Mouse (Mus musculus) myocyte (in vitro differentiated cells): ENCODE results near the gene Scn1b. TPM values are rescaled to one million over a fixed set of nuclear protein-coding genes. Genes with fewer than 3 reads are reported as not detected.
A peak's percentile ranks its signal among the peaks of the same experiment; 100 is the strongest.

Experiments
- H3K27me3 ChIP-seq: one replicate; pipeline ENCODE4 v1.6.1; 2011; ENCODE audit not compliant: control insufficient read depth, insufficient read depth, insufficient read length
- H3K36me3 ChIP-seq: one replicate; pipeline ENCODE4 v1.6.1; 2011; ENCODE audit not compliant: control insufficient read depth, insufficient read depth
- H3K4me2 ChIP-seq: one replicate; pipeline ENCODE4 v1.6.1; 2011; ENCODE audit warnings: low read depth, control low read depth
- H3K4me3 ChIP-seq: one replicate; pipeline ENCODE4 v1.5.1; 2011; ENCODE audit warnings: mild to moderate bottlenecking, control low read depth, moderate library complexity
- H3K79me2 ChIP-seq: one replicate; pipeline ENCODE4 v1.6.1; 2011; ENCODE audit not compliant: control insufficient read depth, insufficient read depth
- H3ac ChIP-seq: one replicate; pipeline ENCODE4 v1.6.1; 2011; ENCODE audit not compliant: control insufficient read depth, insufficient read length
- CEBPB ChIP-seq: IDR thresholded peaks from 2 replicates; pipeline ENCODE4 v1.6.1; 2011; ENCODE audit warnings: mild to moderate bottlenecking, moderate library complexity; ENCODE audit not compliant: poor library complexity, insufficient read depth, severe bottlenecking
- E2F4 ChIP-seq: IDR thresholded peaks from one replicate; pipeline ENCODE4 v1.6.1; 2011; ENCODE audit warnings: mild to moderate bottlenecking, control low read depth, moderate library complexity; ENCODE audit not compliant: insufficient read depth
- MAX ChIP-seq: IDR thresholded peaks from one replicate; pipeline ENCODE4 v1.6.1; 2011; ENCODE audit warnings: low read depth, mild to moderate bottlenecking, control low read depth
- MYOD1 ChIP-seq, 3 experiments: IDR thresholded peaks; one replicate each; pipeline ENCODE4 v1.6.1; 2011; ENCODE audit warnings: control low read depth in 2 of 3, low read depth in 2 of 3, mild to moderate bottlenecking in 2 of 3, moderate library complexity in 1 of 3; ENCODE audit not compliant: insufficient read length in 2 of 3, control insufficient read depth in 1 of 3
- MYOG ChIP-seq, 3 experiments: IDR thresholded peaks; one replicate each; pipeline ENCODE4 v1.6.1; 2011; ENCODE audit warnings: control low read depth in 2 of 3, low read depth in 2 of 3, mild to moderate bottlenecking in 2 of 3; ENCODE audit not compliant: insufficient read length in 2 of 3, control insufficient read depth in 1 of 3, insufficient read depth in 1 of 3
- POLR2A ChIP-seq: IDR thresholded peaks from one replicate; pipeline ENCODE4 v1.6.1; 2011; ENCODE audit warnings: low read depth, mild to moderate bottlenecking, control low read depth, moderate library complexity; ENCODE audit not compliant: insufficient read length
- POLR2AphosphoS2 ChIP-seq: IDR thresholded peaks from one replicate; pipeline ENCODE4 v1.6.1; 2011; ENCODE audit warnings: low read depth, control low read depth; ENCODE audit not compliant: insufficient read length
- REST ChIP-seq: IDR thresholded peaks from one replicate; pipeline ENCODE4 v1.6.1; 2011; ENCODE audit warnings: mild to moderate bottlenecking, control low read depth, moderate library complexity; ENCODE audit not compliant: insufficient read depth, insufficient read length
- SRF ChIP-seq: IDR thresholded peaks from one replicate; pipeline ENCODE4 v1.6.1; 2011; ENCODE audit warnings: low read depth; ENCODE audit not compliant: control insufficient read depth, insufficient read length
- TCF12 ChIP-seq: IDR thresholded peaks from one replicate; pipeline ENCODE4 v1.6.1; 2011; ENCODE audit warnings: mild to moderate bottlenecking, control low read depth; ENCODE audit not compliant: poor library complexity, insufficient read depth, severe bottlenecking
- TCF3 ChIP-seq: IDR thresholded peaks from one replicate; pipeline ENCODE4 v1.6.1; 2011; ENCODE audit warnings: low read depth, control low read depth; ENCODE audit not compliant: insufficient read length
- USF1 ChIP-seq: IDR thresholded peaks from one replicate; pipeline ENCODE4 v1.6.1; 2011; ENCODE audit warnings: low read depth, mild to moderate bottlenecking, control low read depth, moderate library complexity
- polyA plus RNA-seq: library from polyadenylated mRNA; unstranded; fragments of >200 nt; fragmentation: generic; extraction: Trizol; gene quantifications from one replicate; pipeline ENCODE4 v1.2.1, GENCODE M21; 2012; ENCODE audit warnings: missing spikeins

The Scn1b gene
- polyA plus RNA-seq, 1 experiment, result 4.1 TPM

GRCm38 (mm10) chr7:31131866-31132265, 5.1 kb upstream of the Scn1b start:
- no peaks in the 10 kb centered on the region for H3K79me2 ChIP-seq
- no peak overlapping the region for H3K4me3 ChIP-seq
- no peak for TF ChIP-seq POLR2A
- no peak overlapping the region for H3K4me2 ChIP-seq
- no peaks in the 10 kb centered on the region for H3K27me3 ChIP-seq
- H3K36me3 ChIP-seq, result peaks cover 21% of the 10 kb centered on the region
- H3ac ChIP-seq, result no peak overlapping the region

- H3K4me2 ChIP-seq, result no peak overlapping the region
- no peaks in the 10 kb centered on the region for H3K79me2 ChIP-seq
- no peak overlapping the region for H3ac ChIP-seq
- no peak for TF ChIP-seq MYOD1 (IDR thresholded peaks at IDR 0.05; ENCODE audit: control insufficient read depth in 1 of 3, insufficient read length in 2 of 3, low read depth in 2 of 3)
- TF ChIP-seq USF1, result no peak
- no peak for TF ChIP-seq POLR2AphosphoS2
- TF ChIP-seq TCF3, result no peak
- H3K4me3 ChIP-seq, result no peak overlapping the region
- no peaks in the 10 kb centered on the region for H3K27me3 ChIP-seq
- peaks cover 12% of the 10 kb centered on the region for H3K36me3 ChIP-seq
Measured at GRCm38 (mm10) chr7:31130841-31131240, 4.0 kb upstream of the Scn1b start.

- no peak overlapping the region for H3K4me2 ChIP-seq
- H3K36me3 ChIP-seq, result peaks cover 10% of the 10 kb centered on the region
- TF ChIP-seq TCF3 (no peak), CEBPB (no peak), MYOD1 (IDR thresholded peaks at IDR 0.05; ENCODE audit: control insufficient read depth in 1 of 3, insufficient read length in 2 of 3, low read depth in 2 of 3) (no peak), MYOG (IDR thresholded peaks at IDR 0.05; ENCODE audit: control insufficient read depth in 1 of 3, insufficient read depth in 1 of 3, insufficient read length in 2 of 3, low read depth in 2 of 3) (no peak), USF1 (no peak), MAX (no peak), TCF12 (no peak), SRF (no peak), POLR2AphosphoS2 (no peak), E2F4 (no peak), REST (no peak), POLR2A (no peak)
- no peak overlapping the region for H3ac ChIP-seq
- no peak overlapping the region for H3K4me3 ChIP-seq
- no peaks in the 10 kb centered on the region for H3K27me3 ChIP-seq
- H3K79me2 ChIP-seq, result no peaks in the 10 kb centered on the region
Measured at GRCm38 (mm10) chr7:31130197-31130596, 3.4 kb upstream of the Scn1b start.

GRCm38 (mm10) chr7:31128157-31128705, 1.4 kb upstream of the Scn1b start:
- Histone ChIP-seq H3K36me3 (peaks cover 5% of the 10 kb centered on the region), H3K27me3 (no peaks in the 10 kb centered on the region), H3K4me2 (no peak overlapping the region), H3ac (no peak overlapping the region), H3K4me3 (no peak overlapping the region), H3K79me2 (no peaks in the 10 kb centered on the region)
- TF ChIP-seq CEBPB, result no peak
- no peak for TF ChIP-seq USF1
- no peak for TF ChIP-seq REST
- TF ChIP-seq POLR2AphosphoS2, result peak; percentile 44
- TF ChIP-seq SRF, result no peak

GRCm38 (mm10) chr7:31126211-31126751, 522 bp downstream of the Scn1b start:
- peak overlapping the region; percentile 20 for H3ac ChIP-seq
- no peaks in the 10 kb centered on the region for H3K79me2 ChIP-seq
- H3K36me3 ChIP-seq, result peaks cover 5% of the 10 kb centered on the region
- H3K27me3 ChIP-seq, result no peaks in the 10 kb centered on the region
- TF ChIP-seq E2F4 (no peak), SRF (no peak), MYOG (IDR thresholded peaks at IDR 0.05; ENCODE audit: control insufficient read depth in 1 of 3, insufficient read depth in 1 of 3, insufficient read length in 2 of 3, low read depth in 2 of 3) (peak in 1 of 3 experiments; percentile 15)
- H3K4me2 ChIP-seq, result peak overlapping the region; percentile 64
- no peak overlapping the region for H3K4me3 ChIP-seq

- H3K27me3 ChIP-seq, result no peaks in the 10 kb centered on the region
- H3K36me3 ChIP-seq, result no peaks in the 10 kb centered on the region
- H3K4me3 ChIP-seq, result no peak overlapping the region
- no peaks in the 10 kb centered on the region for H3K79me2 ChIP-seq
- no peak overlapping the region for H3ac ChIP-seq
- TF ChIP-seq CEBPB (no peak), TCF3 (no peak), POLR2AphosphoS2 (no peak), USF1 (no peak), MYOD1 (IDR thresholded peaks at IDR 0.05; ENCODE audit: control insufficient read depth in 1 of 3, insufficient read length in 2 of 3, low read depth in 2 of 3) (no peak), E2F4 (no peak), SRF (no peak), MAX (no peak), REST (no peak), MYOG (IDR thresholded peaks at IDR 0.05; ENCODE audit: control insufficient read depth in 1 of 3, insufficient read depth in 1 of 3, insufficient read length in 2 of 3, low read depth in 2 of 3) (no peak), POLR2A (no peak), TCF12 (no peak)
- no peak overlapping the region for H3K4me2 ChIP-seq
Measured at GRCm38 (mm10) chr7:31125116-31125515, 1.7 kb downstream of the Scn1b start.
